Mouse (Mus musculus) effector memory CD4-positive, alpha-beta T cell, adult 7 months (primary cell): ENCODE data around the gene Prr15l. TPM values are rescaled to one million over a fixed set of nuclear protein-coding genes. Genes with fewer than 3 reads are reported as not detected.

Experiments
- polyA plus RNA-seq: library from polyadenylated mRNA; unstranded; fragments of 100-300 nt; shearing (Covaris generic); gene quantifications from one replicate; pipeline ENCODE4 v1.2.1, GENCODE M21; 2017

Prr15l gene
- 0.67 TPM for polyA plus RNA-seq

GRCm38 (mm10) chr11:96928088-96928487 is at the start of gene Prr15l:
Gene Prr15l, plus strand, starts transcription at chr11:96928104.

GRCm38 (mm10) chr11:96916044-96916884 is 11.6 kb upstream of the Prr15l start, which contains the start of gene Cdk5rap3:
Gene Cdk5rap3, minus strand, starts transcription at chr11:96916496.

GRCm38 (mm10) chr11:96943746-96944304 is 15.9 kb downstream of the Prr15l start, which contains the start of gene Pnpo:
Gene Pnpo, minus strand, starts transcription at chr11:96943986.

GRCm38 (mm10) chr11:96982859-96983258 is 55.0 kb downstream of the Prr15l start, which contains the start of gene Sp2:
Gene Sp2, minus strand, starts transcription at chr11:96982959.

Other genes with a start within 250 kb of the Prr15l start
- gene Snx11, start 150.5 kb upstream of the Prr15l start, polyA plus RNA-seq: 18.2 TPM
- gene Cbx1, start 139.0 kb upstream of the Prr15l start, polyA plus RNA-seq: 16.3 TPM
- gene Nfe2l1, start 98.1 kb upstream of the Prr15l start, polyA plus RNA-seq: 56.1 TPM
- gene Copz2, start 78.2 kb upstream of the Prr15l start, polyA plus RNA-seq: not detected
- gene Cdk5rap3, start 11.6 kb upstream of the Prr15l start, polyA plus RNA-seq: 76.6 TPM
- 36.5 TPM for gene Pnpo, start 15.9 kb downstream of the Prr15l start, polyA plus RNA-seq
- 82.1 TPM for gene Sp2, start 54.9 kb downstream of the Prr15l start, polyA plus RNA-seq
- gene Sp6, start 85.3 kb downstream of the Prr15l start, polyA plus RNA-seq: 1.9 TPM
- 4.8 TPM for gene Scrn2, start 101.8 kb downstream of the Prr15l start, polyA plus RNA-seq
- gene Lrrc46, start 113.3 kb downstream of the Prr15l start, polyA plus RNA-seq: not detected
- 33.7 TPM for gene Mrpl10, start 113.5 kb downstream of the Prr15l start, polyA plus RNA-seq
- 21.9 TPM for gene Osbpl7, start 122.5 kb downstream of the Prr15l start, polyA plus RNA-seq
- 278 TPM for gene Tbx21, start 187.2 kb downstream of the Prr15l start, polyA plus RNA-seq
- 7.9 TPM for gene Tbkbp1, start 223.4 kb downstream of the Prr15l start, polyA plus RNA-seq